Mouse (Mus musculus) limb, embryonic 10.5 days (tissue): ENCODE results near the gene Cav2. TPM values are rescaled to one million over a fixed set of nuclear protein-coding genes. Genes with fewer than 3 reads are reported as not detected.

Experiments
- DNase-seq: peaks from one replicate; pipeline ENCODE4 v3.0.0-alpha.2; 2017; ENCODE audit warnings: low spot score
- H3K27ac ChIP-seq: fragments of 300-500 bp; sonication (generic); 2 replicates; pipeline ENCODE4 v1.5.1; 2016; ENCODE audit warnings: mild to moderate bottlenecking
- H3K27me3 ChIP-seq: fragments of 300-500 bp; sonication (generic); 2 replicates; pipeline ENCODE4 v1.6.1; 2016; ENCODE audit warnings: low read depth, mild to moderate bottlenecking; ENCODE audit not compliant: poor library complexity, severe bottlenecking
- H3K36me3 ChIP-seq: fragments of 300-500 bp; sonication (generic); 2 replicates; pipeline ENCODE4 v1.6.1; 2016; ENCODE audit warnings: mild to moderate bottlenecking, moderate library complexity
- H3K4me1 ChIP-seq: fragments of 300-500 bp; sonication (generic); 2 replicates; pipeline ENCODE4 v1.6.1; 2016
- H3K4me3 ChIP-seq: fragments of 300-500 bp; sonication (generic); 2 replicates; pipeline ENCODE4 v1.5.1; 2016; ENCODE audit warnings: mild to moderate bottlenecking, moderate library complexity
- H3K9me3 ChIP-seq: fragments of 300-500 bp; sonication (generic); replicated peaks from 2 replicates; pipeline ENCODE4 v1.6.1; 2016; ENCODE audit warnings: mild to moderate bottlenecking
- WGBS: fragments of 180-500 bp; shearing (Covaris S2); methylation state at CpG from one replicate; pipeline ENCODE4 v1.1.7; 2016; 5-methylcytosine and 5-hydroxymethylcytosine counted together
- polyA plus RNA-seq: library from polyadenylated mRNA; unstranded; fragments of >200 nt; fragmentation: Nextera tagmentation; extraction: Ambion mirVana; gene quantifications from 2 replicates; pipeline ENCODE4 v1.2.1, GENCODE M21; 2016

The Cav2 gene
- 4.9 and 7.5 TPM in 2 replicates for polyA plus RNA-seq

- Histone ChIP-seq H3K36me3 (no peaks in the 10 kb centered on the region), H3K27me3 (peaks cover 29% of the 10 kb centered on the region), H3K4me3 (peak within 1 kb of the TSS; percentile 64), H3K9me3 (no peaks in the 10 kb centered on the region), H3K27ac (peak within 1 kb of the TSS; percentile 77), H3K4me1 (peaks cover 17% of the 10 kb centered on the region)
- DNase-seq: peak; percentile 68
- 2% methylated on average over 40 of the region's 40 CpGs for WGBS
Measured at GRCm38 (mm10) chr6:17280939-17281756, at the start of gene Cav2. Gene Cav2, plus strand, starts transcription at chr6:17281185.

- 91% methylated on average over 1 of the region's 1 CpGs for WGBS
- Histone ChIP-seq H3K36me3 (no peaks in the 10 kb centered on the region), H3K4me1 (no peaks in the 10 kb centered on the region), H3K27me3 (no peaks in the 10 kb centered on the region), H3K9me3 (no peaks in the 10 kb centered on the region), H3K4me3 (no peak overlapping the region), H3K27ac (no peak overlapping the region)
- DNase-seq: no peak
Measured at GRCm38 (mm10) chr6:17239693-17240092, 41.3 kb upstream of the Cav2 start.

GRCm38 (mm10) chr6:17241013-17241412 lies 40.0 kb upstream of the Cav2 start:
- no peak for DNase-seq
- Histone ChIP-seq H3K27me3 (no peaks in the 10 kb centered on the region), H3K4me1 (no peaks in the 10 kb centered on the region), H3K4me3 (no peak overlapping the region), H3K27ac (no peak overlapping the region), H3K9me3 (no peaks in the 10 kb centered on the region), H3K36me3 (no peaks in the 10 kb centered on the region)
- WGBS: 92% methylated on average over 1 of the region's 1 CpGs

GRCm38 (mm10) chr6:17246959-17247358 lies 34.0 kb upstream of the Cav2 start:
- H3K36me3 ChIP-seq: no peaks in the 10 kb centered on the region
- H3K27me3 ChIP-seq: no peaks in the 10 kb centered on the region
- H3K4me3 ChIP-seq: no peak overlapping the region
- no peak overlapping the region for H3K27ac ChIP-seq
- DNase-seq: no peak
- 95% methylated on average over 2 of the region's 2 CpGs for WGBS
- no peaks in the 10 kb centered on the region for H3K9me3 ChIP-seq
- H3K4me1 ChIP-seq: no peaks in the 10 kb centered on the region

- Histone ChIP-seq H3K4me3 (no peak overlapping the region), H3K36me3 (no peaks in the 10 kb centered on the region), H3K9me3 (no peaks in the 10 kb centered on the region), H3K4me1 (no peaks in the 10 kb centered on the region), H3K27me3 (no peaks in the 10 kb centered on the region), H3K27ac (no peak overlapping the region)
- DNase-seq: no peak
- 92% methylated on average over 3 of the region's 3 CpGs for WGBS
Measured at GRCm38 (mm10) chr6:17247673-17248072, 33.3 kb upstream of the Cav2 start.

- 100% methylated on average over 1 of the region's 1 CpGs for WGBS
Measured at GRCm38 (mm10) chr6:17248241-17248640, 32.7 kb upstream of the Cav2 start.

GRCm38 (mm10) chr6:17251958-17252357 lies 29.0 kb upstream of the Cav2 start:
- Histone ChIP-seq H3K27me3 (no peaks in the 10 kb centered on the region), H3K9me3 (no peaks in the 10 kb centered on the region), H3K4me3 (no peak overlapping the region), H3K36me3 (no peaks in the 10 kb centered on the region), H3K4me1 (no peaks in the 10 kb centered on the region), H3K27ac (no peak overlapping the region)
- WGBS: 82% methylated on average over 1 of the region's 1 CpGs
- DNase-seq: no peak

More at GRCm38 (mm10) chr6:17248241-17248640, 32.7 kb upstream of the Cav2 start:
- Histone ChIP-seq H3K36me3 (no peaks in the 10 kb centered on the region), H3K9me3 (no peaks in the 10 kb centered on the region), H3K27me3 (no peaks in the 10 kb centered on the region), H3K4me1 (no peaks in the 10 kb centered on the region), H3K4me3 (no peak overlapping the region), H3K27ac (no peak overlapping the region)
- no peak for DNase-seq

- DNase-seq: no peak
- H3K9me3 ChIP-seq: no peaks in the 10 kb centered on the region
- 93% methylated on average over 1 of the region's 1 CpGs for WGBS
- no peaks in the 10 kb centered on the region for H3K4me1 ChIP-seq
- no peaks in the 10 kb centered on the region for H3K36me3 ChIP-seq
- H3K27ac ChIP-seq: no peak overlapping the region
- H3K4me3 ChIP-seq: no peak overlapping the region
- no peaks in the 10 kb centered on the region for H3K27me3 ChIP-seq
Measured at GRCm38 (mm10) chr6:17258142-17258541, 22.8 kb upstream of the Cav2 start.

- no peaks in the 10 kb centered on the region for H3K9me3 ChIP-seq
- 88% methylated on average over 1 of the region's 1 CpGs for WGBS
- H3K27me3 ChIP-seq: no peaks in the 10 kb centered on the region
- no peaks in the 10 kb centered on the region for H3K36me3 ChIP-seq
- no peak overlapping the region for H3K4me3 ChIP-seq
- H3K4me1 ChIP-seq: no peaks in the 10 kb centered on the region
- DNase-seq: no peak
- no peak overlapping the region for H3K27ac ChIP-seq
Measured at GRCm38 (mm10) chr6:17258911-17259310, 22.1 kb upstream of the Cav2 start.

GRCm38 (mm10) chr6:17262786-17263185 lies 18.2 kb upstream of the Cav2 start:
- H3K36me3 ChIP-seq: no peaks in the 10 kb centered on the region
- no peaks in the 10 kb centered on the region for H3K4me1 ChIP-seq
- no peak for DNase-seq
- H3K9me3 ChIP-seq: no peaks in the 10 kb centered on the region
- no peak overlapping the region for H3K27ac ChIP-seq
- 63% methylated on average over 2 of the region's 2 CpGs for WGBS
- no peaks in the 10 kb centered on the region for H3K27me3 ChIP-seq
- no peak overlapping the region for H3K4me3 ChIP-seq

- H3K9me3 ChIP-seq: no peaks in the 10 kb centered on the region
- 74% methylated on average over 4 of the region's 4 CpGs for WGBS
- no peaks in the 10 kb centered on the region for H3K36me3 ChIP-seq
- no peak overlapping the region for H3K4me3 ChIP-seq
- H3K27me3 ChIP-seq: no peaks in the 10 kb centered on the region
- no peaks in the 10 kb centered on the region for H3K4me1 ChIP-seq
- no peak overlapping the region for H3K27ac ChIP-seq
- no peak for DNase-seq
Measured at GRCm38 (mm10) chr6:17265043-17265442, 15.9 kb upstream of the Cav2 start.

- WGBS: 90% methylated on average over 3 of the region's 3 CpGs
- Histone ChIP-seq H3K4me1 (no peaks in the 10 kb centered on the region), H3K9me3 (no peaks in the 10 kb centered on the region), H3K4me3 (no peak overlapping the region), H3K27me3 (no peaks in the 10 kb centered on the region), H3K36me3 (no peaks in the 10 kb centered on the region), H3K27ac (no peak overlapping the region)
- no peak for DNase-seq
Measured at GRCm38 (mm10) chr6:17266466-17266865, 14.5 kb upstream of the Cav2 start.

- WGBS: 87% methylated on average over 3 of the region's 3 CpGs
- H3K27me3 ChIP-seq: peaks cover 29% of the 10 kb centered on the region
- peaks cover 17% of the 10 kb centered on the region for H3K4me1 ChIP-seq
- no peaks in the 10 kb centered on the region for H3K36me3 ChIP-seq
- no peak overlapping the region for H3K27ac ChIP-seq
- no peak for DNase-seq
- no peaks in the 10 kb centered on the region for H3K9me3 ChIP-seq
- no peak overlapping the region for H3K4me3 ChIP-seq
Measured at GRCm38 (mm10) chr6:17278366-17278765, 2.6 kb upstream of the Cav2 start.

GRCm38 (mm10) chr6:17281757-17282092 lies 740 bp downstream of the Cav2 start:
- no peaks in the 10 kb centered on the region for H3K9me3 ChIP-seq
- peaks cover 29% of the 10 kb centered on the region for H3K27me3 ChIP-seq
- no peak for DNase-seq
- peaks cover 17% of the 10 kb centered on the region for H3K4me1 ChIP-seq
- H3K36me3 ChIP-seq: no peaks in the 10 kb centered on the region
- peak overlapping the region; percentile 64 for H3K4me3 ChIP-seq
- 31% methylated on average over 8 of the region's 8 CpGs for whole genome bisulfite sequencing
- peak overlapping the region; percentile 77; the same call in 1 of the 2 replicates for H3K27ac ChIP-seq
